Mouse (Mus musculus) MEL (cell line): ENCODE measurements around the gene Bag3. TPM values are rescaled to one million over a fixed set of nuclear protein-coding genes. Genes with fewer than 3 reads are reported as not detected.
A peak's percentile ranks its signal among the peaks of the same experiment; 100 is the strongest.

ENCODE experiments used
- DNase-seq: peaks from one replicate; pipeline ENCODE4 v3.0.0; 2011; ENCODE audit warnings: low read depth, low spot score
- H3K27ac ChIP-seq: 2 replicates; pipeline ENCODE4 v1.5.1; 2012; ENCODE audit warnings: low read depth, mild to moderate bottlenecking, control low read depth, low read length, moderate library complexity; ENCODE audit not compliant: control insufficient read depth
- H3K27me3 ChIP-seq, 2 experiments: fragments of 150-350 bp in 1 of 2; sonication (generic) in 1 of 2; 2 replicates each; pipeline ENCODE4 v1.6.1; 2012; ENCODE audit warnings: low read length in 2 of 2, mild to moderate bottlenecking in 2 of 2, improper control_type of control experiment in 1 of 2, moderate library complexity in 1 of 2; ENCODE audit not compliant: insufficient read depth in 2 of 2, control insufficient read depth in 1 of 2
- H3K36me3 ChIP-seq, 2 experiments: 2 replicates each; pipeline ENCODE4 v1.6.1; 2012 to 2014; ENCODE audit warnings: low read length in 2 of 2, improper control_type of control experiment in 1 of 2, inconsistent platforms in 1 of 2, mild to moderate bottlenecking in 1 of 2; ENCODE audit not compliant: insufficient read depth in 2 of 2, control insufficient read depth in 1 of 2
- H3K4me1 ChIP-seq, 2 experiments: fragments of 150-350 bp in 1 of 2; sonication (generic) in 1 of 2; 2 replicates each; pipeline ENCODE4 v1.6.1; 2012; ENCODE audit warnings: low read length in 2 of 2, improper control_type of control experiment in 1 of 2, mild to moderate bottlenecking in 1 of 2; ENCODE audit not compliant: insufficient read depth in 2 of 2, control insufficient read depth in 1 of 2
- H3K4me3 ChIP-seq, 2 experiments: fragments of 150-350 bp in 1 of 2; sonication (generic) in 1 of 2; 2 replicates each; pipeline ENCODE4 v1.5.1; 2012; ENCODE audit warnings: low read depth in 2 of 2, low read length in 2 of 2, mild to moderate bottlenecking in 2 of 2, moderate library complexity in 2 of 2, control low read depth in 1 of 2, improper control_type of control experiment in 1 of 2; ENCODE audit not compliant: control insufficient read depth in 1 of 2, insufficient read depth in 1 of 2
- H3K79me2 ChIP-seq: 2 replicates; pipeline ENCODE4 v1.6.1; 2012; ENCODE audit warnings: mild to moderate bottlenecking, low read length, moderate library complexity; ENCODE audit not compliant: control insufficient read depth, poor library complexity, insufficient read depth
- H3K9ac ChIP-seq: 2 replicates; pipeline ENCODE4 v1.6.1; 2012; ENCODE audit warnings: low read depth, mild to moderate bottlenecking, control low read depth, low read length, moderate library complexity; ENCODE audit not compliant: control insufficient read depth, poor library complexity, severe bottlenecking
- H3K9me3 ChIP-seq: fragments of 150-350 bp; sonication (generic); replicated peaks from 2 replicates; pipeline ENCODE4 v1.6.1; 2012; ENCODE audit warnings: mild to moderate bottlenecking, low read length, improper control_type of control experiment, moderate library complexity; ENCODE audit not compliant: insufficient read depth
- BHLHE40 ChIP-seq: IDR thresholded peaks from 2 replicates; pipeline ENCODE4 v1.6.1; 2012; ENCODE audit warnings: low read depth, mild to moderate bottlenecking, inconsistent platforms, low read length, improper control_type of control experiment, borderline replicate concordance
- CTCF ChIP-seq, 3 experiments: IDR thresholded peaks in 2 of 3; conservative IDR thresholded peaks in 1 of 3; 2 replicates each; pipeline ENCODE4 v1.5.1; 2011 to 2012; ENCODE audit warnings: low read length in 3 of 3, low read depth in 2 of 3, mild to moderate bottlenecking in 2 of 3, improper control_type of control experiment in 1 of 3, inconsistent platforms in 1 of 3, mixed read lengths in 1 of 3, moderate library complexity in 1 of 3; ENCODE audit not compliant: control insufficient read depth in 1 of 3, insufficient read depth in 1 of 3, poor library complexity in 1 of 3, severe bottlenecking in 1 of 3
- EP300 ChIP-seq, 2 experiments: IDR thresholded peaks; 2 replicates each; pipeline ENCODE4 v1.6.1; 2011; ENCODE audit warnings: improper control_type of control experiment in 2 of 2, low read length in 2 of 2, low read depth in 1 of 2, mild to moderate bottlenecking in 1 of 2
- GABPA ChIP-seq: IDR thresholded peaks from 2 replicates; pipeline ENCODE4 v1.6.1; 2012; ENCODE audit warnings: low read depth, mild to moderate bottlenecking, inconsistent platforms, low read length, improper control_type of control experiment, moderate library complexity
- GATA1 ChIP-seq: IDR thresholded peaks from 2 replicates; pipeline ENCODE4 v1.6.1; 2011; ENCODE audit warnings: low read depth, low read length, improper control_type of control experiment
- MAX ChIP-seq: IDR thresholded peaks from 2 replicates; pipeline ENCODE4 v1.6.1; 2011; ENCODE audit warnings: low read length, improper control_type of control experiment
- MEF2A ChIP-seq: IDR thresholded peaks from 2 replicates; pipeline ENCODE4 v1.6.1; 2014; ENCODE audit warnings: low read depth, mild to moderate bottlenecking, inconsistent platforms, low read length, improper control_type of control experiment; ENCODE audit not compliant: poor library complexity, insufficient replicate concordance, severe bottlenecking; ENCODE audit errors: extremely low read depth
- RCOR1 ChIP-seq: IDR thresholded peaks from 2 replicates; pipeline ENCODE4 v1.6.1; 2012; ENCODE audit warnings: low read depth, mild to moderate bottlenecking, inconsistent platforms, low read length, improper control_type of control experiment
- SIN3A ChIP-seq: IDR thresholded peaks from 2 replicates; pipeline ENCODE4 v1.6.1; 2012; ENCODE audit warnings: low read length, improper control_type of control experiment, inconsistent platforms
- TCF12 ChIP-seq: IDR thresholded peaks from 2 replicates; pipeline ENCODE4 v1.6.1; 2014; ENCODE audit warnings: low read depth, mild to moderate bottlenecking, inconsistent platforms, low read length, improper control_type of control experiment, moderate library complexity
- USF2 ChIP-seq, 2 experiments: IDR thresholded peaks; 2 replicates each; pipeline ENCODE4 v1.6.1; 2011 to 2012; ENCODE audit warnings: improper control_type of control experiment in 2 of 2, low read length in 2 of 2, borderline replicate concordance in 1 of 2, inconsistent platforms in 1 of 2, low read depth in 1 of 2, mild to moderate bottlenecking in 1 of 2; ENCODE audit not compliant: insufficient read depth in 1 of 2
- ZKSCAN1 ChIP-seq: IDR thresholded peaks from 2 replicates; pipeline ENCODE4 v1.6.1; 2012; ENCODE audit warnings: low read depth, mild to moderate bottlenecking, inconsistent platforms, low read length, improper control_type of control experiment, moderate library complexity
- polyA plus RNA-seq, 2 experiments: library from polyadenylated mRNA; stranded (reverse) in 1 of 2; unstranded in 1 of 2; fragments of >175 nt in 1 of 2; fragments of >200 nt in 1 of 2; gene quantifications; 2 replicates each; pipeline versions ENCODE4 v1.2.1 to v1.2.4; 2012; ENCODE audit warnings: low replicate concordance in 2 of 2, low read depth in 1 of 2; ENCODE audit not compliant: insufficient read length in 2 of 2, insufficient read depth in 1 of 2, missing spikeins in 1 of 2
- total RNA-seq: library from RNA; depleted of rRNA; stranded (reverse); fragments of 300-350 nt; gene quantifications from 2 replicates; pipeline ENCODE4 v1.2.3, GENCODE M21; 2012

The Bag3 gene
- total and polyA plus RNA-seq, 3 experiments = 5.1 to 13.4 TPM; not detected in 1

GRCm38 (mm10) chr7:128554502-128554901 lies 31.1 kb downstream of the Bag3 start:
- no peak overlapping the region for H3K27ac ChIP-seq
- TF ChIP-seq GABPA (no peak), SIN3A (0 out of 2 replicates have a peak, but pooled peaks have one; percentile 29), BHLHE40 (no peak), RCOR1 (no peak), EP300 (IDR thresholded peaks at IDR 0.05; ENCODE audit: low read depth in 1 of 2, low read length in 2 of 2) (peak; percentile 10 to 20; a peak in 1 of 4 replicates), MEF2A (no peak)
- TF ChIP-seq, all 39 proteins: peak for 2
- Histone ChIP-seq H3K79me2 (no peaks in the 10 kb centered on the region), H3K4me1 (peaks cover 0 to 6% of the 10 kb centered on the region in 2 experiments; a peak in 3 of 4 replicates), H3K36me3 (peaks cover 0 to 2% of the 10 kb centered on the region in 2 experiments; a peak in 1 of 4 replicates), H3K9ac (no peak overlapping the region), H3K27me3 (no peaks in the 10 kb centered on the region), H3K9me3 (no peaks in the 10 kb centered on the region), H3K4me3 (no peak overlapping the region)
- DNase-seq = peak; percentile 61

GRCm38 (mm10) chr7:128555141-128555750 lies 31.8 kb downstream of the Bag3 start:
- TF ChIP-seq GABPA = no peak
- no peak for TF ChIP-seq BHLHE40
- no peak for TF ChIP-seq MEF2A
- TF ChIP-seq RCOR1 = no peak
- no peak for TF ChIP-seq ZKSCAN1
- TF ChIP-seq MAX = no peak
- H3K9me3 ChIP-seq = no peaks in the 10 kb centered on the region
- H3K27me3 ChIP-seq = no peaks in the 10 kb centered on the region
- peaks cover 0 to 6% of the 10 kb centered on the region in 2 experiments; a peak in 3 of 4 replicates for H3K4me1 ChIP-seq
- no peaks in the 10 kb centered on the region for H3K79me2 ChIP-seq
- H3K36me3 ChIP-seq = peaks cover 0 to 2% of the 10 kb centered on the region in 2 experiments; a peak in 1 of 4 replicates
- no peak overlapping the region for H3K27ac ChIP-seq
- no peak overlapping the region for H3K4me3 ChIP-seq
- H3K9ac ChIP-seq = no peak overlapping the region
- DNase-seq = no peak

- H3K27ac ChIP-seq = no peak overlapping the region
- peaks cover 0 to 6% of the 10 kb centered on the region in 2 experiments; a peak in 3 of 4 replicates for H3K4me1 ChIP-seq
- no peak for TF ChIP-seq EP300 (IDR thresholded peaks at IDR 0.05; ENCODE audit: low read depth in 1 of 2, low read length in 2 of 2)
- no peak for TF ChIP-seq GATA1
- no peak for TF ChIP-seq CTCF (IDR thresholded peaks at IDR 0.05 in 2 of 3, conservative IDR thresholded peaks at IDR 0.05 in 1 of 3; ENCODE audit: control insufficient read depth in 1 of 3, insufficient read depth in 1 of 3, low read depth in 2 of 3, low read length in 3 of 3, poor library complexity in 1 of 3, severe bottlenecking in 1 of 3)
- TF ChIP-seq BHLHE40 = no peak
- no peak for TF ChIP-seq TCF12
- TF ChIP-seq USF2 (IDR thresholded peaks at IDR 0.05; ENCODE audit: borderline replicate concordance in 1 of 2, insufficient read depth in 1 of 2, low read depth in 1 of 2, low read length in 2 of 2) = no peak
- H3K79me2 ChIP-seq = no peaks in the 10 kb centered on the region
- DNase-seq = no peak
- H3K27me3 ChIP-seq = no peaks in the 10 kb centered on the region
- no peak overlapping the region for H3K9ac ChIP-seq
- no peaks in the 10 kb centered on the region for H3K9me3 ChIP-seq
- H3K36me3 ChIP-seq = peaks cover 0 to 2% of the 10 kb centered on the region in 2 experiments; a peak in 1 of 4 replicates
- no peak overlapping the region for H3K4me3 ChIP-seq
Observed at GRCm38 (mm10) chr7:128556923-128557430, 33.6 kb downstream of the Bag3 start.
